ENCODE assay signal across 9 mouse cellular contexts in genomic region chr14:62173835-62174530, GRCm38 (mm10).
DNase-seq lines count a peak whose midpoint lies in the region; ATAC-seq and TF ChIP-seq lines count a peak whose summit lies in the region.
"Had no signal": no experiment of that assay in that cellular context is flagged by ENCODE, and none has a peak within 500 bp of the region (broad histone marks: within the 10 kb centered on the region; RNA-seq: fewer than 3 reads in every experiment).

No protein-coding gene starts in this region.

- H3K27me3 ChIP-seq in forebrain, embryonic 14.5 days (replicated peaks; ENCODE audit: control insufficient read depth, insufficient read depth, low read length) = no peaks in the 10 kb centered on the region
- H3K27me3 ChIP-seq in forebrain, embryonic 10.5 days (ENCODE audit: poor library complexity, severe bottlenecking) = no peaks in the 10 kb centered on the region
- H3K27me3 ChIP-seq in heart, embryonic 12.5 days (replicated peaks) = no peaks in the 10 kb centered on the region
- H3K27me3 ChIP-seq: limb, embryonic 15.5 days had no signal

- no peaks in the 10 kb centered on the region for H3K9me3 ChIP-seq in forebrain, embryonic 14.5 days (replicated peaks; ENCODE audit: control insufficient read depth, low read length)
- no peaks in the 10 kb centered on the region for H3K9me3 ChIP-seq in forebrain, embryonic 10.5 days
- H3K9me3 ChIP-seq in heart, embryonic 12.5 days (replicated peaks) = no peaks in the 10 kb centered on the region
- H3K9me3 ChIP-seq: limb, embryonic 15.5 days had no signal

- no peak overlapping the region for H3K4me3 ChIP-seq in forebrain, embryonic 14.5 days (ENCODE audit: low read depth, low read length)
- no peak overlapping the region for H3K4me3 ChIP-seq in forebrain, embryonic 10.5 days
- no peak overlapping the region for H3K4me3 ChIP-seq in heart, embryonic 12.5 days
- no peak overlapping the region for H3K4me3 ChIP-seq in left cerebral cortex, adult 2 months
- H3K4me3 ChIP-seq: limb, embryonic 15.5 days had no signal

- no peak overlapping the region for H3K9ac ChIP-seq in forebrain, embryonic 14.5 days (ENCODE audit: low read length)
- no peak overlapping the region for H3K9ac ChIP-seq in heart, embryonic 12.5 days
- H3K9ac ChIP-seq: limb, embryonic 15.5 days had no signal

- H3K4me1 ChIP-seq in forebrain, embryonic 14.5 days (ENCODE audit: control insufficient read depth, insufficient read depth, low read length) = peaks cover 26% of the 10 kb centered on the region
- H3K4me1 ChIP-seq in forebrain, embryonic 10.5 days = peaks cover 40% of the 10 kb centered on the region
- H3K4me1 ChIP-seq in heart, embryonic 12.5 days (replicated peaks) = peaks cover 48% of the 10 kb centered on the region

- H3K27ac ChIP-seq in forebrain, embryonic 14.5 days (ENCODE audit: low read depth, low read length) = peak overlapping the region; percentile 24; the same call in 1 of the 2 replicates
- H3K27ac ChIP-seq in forebrain, embryonic 10.5 days = no peak overlapping the region
- H3K27ac ChIP-seq in heart, embryonic 12.5 days (ENCODE audit: poor library complexity, severe bottlenecking) = no peak overlapping the region
- peak overlapping the region; percentile 51; the same call in 1 of the 2 replicates for H3K27ac ChIP-seq in left cerebral cortex, adult 2 months
- H3K27ac ChIP-seq: limb, embryonic 15.5 days had no signal

- TF ChIP-seq CTCF in left cerebral cortex, adult 2 months (IDR thresholded peaks at IDR 0.05) = no peak; the same call in 1 of the 2 replicates

- ATAC-seq in forebrain, embryonic 14.5 days = peak; percentile 85
- no peak for ATAC-seq in heart, embryonic 12.5 days (ENCODE audit: insufficient number of reproducible peaks, low FRiP score)

- DNase-seq in forebrain, embryonic 14.5 days (ENCODE audit: low spot score) = peak; percentile 91
- no peak for DNase-seq in forebrain, embryonic 10.5 days (ENCODE audit: extremely low spot score, low spot score)
- peak; percentile 21 for DNase-seq in cerebellum, adult 11-12 months
- peak; percentile 49 to 52 for DNase-seq in left cerebral cortex, adult 2 months (ENCODE audit: extremely low spot score in 1 of 2, low spot score in 2 of 2)
- DNase-seq in right cerebral cortex, postnatal 25 days = peak; percentile 52
- DNase-seq in thymus, postnatal 0 days (ENCODE audit: low spot score) = no peak
- DNase-seq in T-cell, adult 2 months (ENCODE audit: low spot score) = no peak

- no peaks in the 10 kb centered on the region for H3K36me3 ChIP-seq in forebrain, embryonic 14.5 days (ENCODE audit: control insufficient read depth, insufficient read depth, low read length)
- H3K36me3 ChIP-seq in forebrain, embryonic 10.5 days (replicated peaks) = no peaks in the 10 kb centered on the region
- no peaks in the 10 kb centered on the region for H3K36me3 ChIP-seq in heart, embryonic 12.5 days
- H3K36me3 ChIP-seq: limb, embryonic 15.5 days had no signal

- peak overlapping the region; percentile 16 for H3K4me2 ChIP-seq in forebrain, embryonic 14.5 days (ENCODE audit: low read length)
- H3K4me2 ChIP-seq in heart, embryonic 12.5 days = peak overlapping the region; percentile 12; the same call in 1 of the 2 replicates
- H3K4me2 ChIP-seq: limb, embryonic 15.5 days had no signal

- 35% methylated on average over 16 of the region's 16 CpGs for WGBS in forebrain, embryonic 14.5 days
- WGBS in forebrain, embryonic 10.5 days = 86% methylated on average over 16 of the region's 16 CpGs
- WGBS in heart, embryonic 12.5 days = 50% methylated on average over 16 of the region's 16 CpGs

- intact Hi-C loops in left cerebral cortex, adult 2 months (cut with DNase I) = loop anchor here (5.0 kb wide), 1 partner anchor 492 kb away; no protein-coding TSS in a partner anchor

Comparison
In these comparisons a context has a peak if more than half of its experiments do, and no peak if none do; other contexts are left out.
1. DNase-seq: peak in forebrain, embryonic 14.5 days (single experiment), cerebellum, adult 11-12 months (single experiment), left cerebral cortex, adult 2 months (2 of 2) and right cerebral cortex, postnatal 25 days (single experiment); none in forebrain, embryonic 10.5 days (single experiment), thymus, postnatal 0 days (single experiment) and T-cell, adult 2 months (single experiment).
2. H3K27ac ChIP-seq: peak in forebrain, embryonic 14.5 days (single experiment) and left cerebral cortex, adult 2 months (single experiment); none in forebrain, embryonic 10.5 days (single experiment) and heart, embryonic 12.5 days (single experiment).